10 mouse cellular contexts compared by ENCODE assay signal in the genomic region with DNA sequence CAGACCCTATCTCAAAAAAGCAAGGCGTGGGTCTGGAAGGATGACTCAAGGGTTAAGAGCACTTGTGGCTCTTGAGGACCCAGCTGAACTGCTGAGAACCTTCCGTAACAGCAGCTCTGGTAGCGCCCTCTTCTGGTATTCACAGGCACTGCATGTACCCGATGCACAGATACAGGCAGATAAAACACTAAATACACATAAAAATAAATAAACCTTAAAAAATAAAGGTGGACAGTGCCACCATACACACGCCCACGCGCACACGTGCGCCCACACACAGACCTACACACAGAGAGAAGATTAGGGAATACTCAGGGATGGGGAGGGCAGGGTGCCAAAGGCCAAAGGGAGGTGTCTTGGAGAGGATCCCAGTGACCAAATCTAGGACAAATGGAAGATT. TPM values are rescaled to one million over a fixed set of nuclear protein-coding genes. Genes with fewer than 3 reads are reported as not detected.
A peak's percentile ranks its signal among the peaks of the same experiment; 100 is the strongest.
DNase-seq lines count a peak whose midpoint lies in the region; ATAC-seq and TF ChIP-seq lines count a peak whose summit lies in the region.
"Had no signal": no experiment of that assay in that cellular context is flagged by ENCODE, and none has a peak within 500 bp of the region (broad histone marks: within the 10 kb centered on the region; RNA-seq: fewer than 3 reads in every experiment).

No protein-coding gene starts in this region.

- peaks cover 6% of the 10 kb centered on the region; the same call in 1 of the 2 replicates for H3K4me1 ChIP-seq in hindbrain, embryonic 14.5 days (replicated peaks; ENCODE audit: control insufficient read depth, insufficient read depth, low read length)
- peaks cover 11% of the 10 kb centered on the region for H3K4me1 ChIP-seq in hindbrain, embryonic 12.5 days
- 0 out of 4 replicates have a peak, but pooled peaks cover 0 to 2% of the 10 kb centered on the region in 2 experiments for H3K4me1 ChIP-seq in liver, embryonic 14.5 days (replicated peaks; ENCODE audit: control insufficient read depth in 2 of 2, insufficient read depth in 2 of 2, low read length in 1 of 2)

- WGBS in hindbrain, embryonic 14.5 days = 6% methylated on average over 9 of the region's 9 CpGs
- 5% methylated on average over 9 of the region's 9 CpGs for WGBS in hindbrain, embryonic 12.5 days
- 4% methylated on average over 9 of the region's 9 CpGs for WGBS in liver, embryonic 14.5 days (ENCODE audit: insufficient replicate concordance)

- no peak overlapping the region for H3K9ac ChIP-seq in hindbrain, embryonic 14.5 days
- no peak overlapping the region for H3K9ac ChIP-seq in hindbrain, embryonic 12.5 days
- no peak overlapping the region for H3K9ac ChIP-seq in liver, embryonic 14.5 days (replicated peaks)

- no peaks in the 10 kb centered on the region for H3K9me3 ChIP-seq in hindbrain, embryonic 14.5 days (ENCODE audit: control insufficient read depth, low read length)
- H3K9me3 ChIP-seq in hindbrain, embryonic 12.5 days (replicated peaks) = no peaks in the 10 kb centered on the region
- H3K9me3 ChIP-seq in liver, embryonic 14.5 days (ENCODE audit: control insufficient read depth, low read length) = no peaks in the 10 kb centered on the region

- DNase-seq in hindbrain, embryonic 14.5 days (ENCODE audit: low spot score) = peak; percentile 34
- DNase-seq in ES-CJ7 (ENCODE audit: low read depth, low spot score) = peak; percentile 79
- peak; percentile 51 for DNase-seq in brain, adult 2 months (ENCODE audit: low read depth, low spot score)
- DNase-seq in liver, embryonic 14.5 days (ENCODE audit: low read depth in 3 of 3, low spot score in 3 of 3) = peak; percentile 19 to 24 (median 20)
- peak; percentile 16 for DNase-seq in retina, postnatal 7 days (ENCODE audit: low read depth, low spot score)

- H3K36me3 ChIP-seq in hindbrain, embryonic 14.5 days (replicated peaks; ENCODE audit: control insufficient read depth, insufficient read depth) = no peaks in the 10 kb centered on the region
- no peaks in the 10 kb centered on the region for H3K36me3 ChIP-seq in hindbrain, embryonic 12.5 days
- no peaks in the 10 kb centered on the region for H3K36me3 ChIP-seq in liver, embryonic 14.5 days (replicated peaks; ENCODE audit: control insufficient read depth, insufficient read depth, low read depth)

- H3K4me3 ChIP-seq in hindbrain, embryonic 14.5 days (replicated peaks; ENCODE audit: low read length) = no peak overlapping the region
- no peak overlapping the region for H3K4me3 ChIP-seq in hindbrain, embryonic 12.5 days
- no peak overlapping the region for H3K4me3 ChIP-seq in liver, embryonic 14.5 days (ENCODE audit: insufficient read depth in 1 of 2, low read depth in 2 of 2, low read length in 2 of 2)
- H3K4me3 ChIP-seq: erythroblast, embryonic 14.5 days had no signal

- no peak overlapping the region for H3K27ac ChIP-seq in hindbrain, embryonic 14.5 days
- no peak overlapping the region for H3K27ac ChIP-seq in hindbrain, embryonic 12.5 days
- no peak overlapping the region for H3K27ac ChIP-seq in liver, embryonic 14.5 days
- H3K27ac ChIP-seq: macrophage had no signal

- peak; percentile 85 for TF ChIP-seq CTCF in liver, embryonic 14.5 days (IDR thresholded peaks at IDR 0.05; ENCODE audit: low read depth)

- ATAC-seq in hindbrain, embryonic 14.5 days (ENCODE audit: low FRiP score) = no peak
- ATAC-seq in hindbrain, embryonic 12.5 days (ENCODE audit: low FRiP score) = no peak
- peak; percentile 62 for ATAC-seq in granulocyte monocyte progenitor cell, adult 5-6 weeks (replicated peaks; ENCODE audit: poor library complexity, severe bottlenecking)
- ATAC-seq in liver, embryonic 14.5 days (ENCODE audit: insufficient read depth) = no peak
- ATAC-seq in inflammation-experienced regulatory T-cells, adult 6 months = no peak

- no peak for TF ChIP-seq EP300 in liver, embryonic 14.5 days (IDR thresholded peaks at IDR 0.05; ENCODE audit: low read depth)

- peaks cover 42% of the 10 kb centered on the region for H3K27me3 ChIP-seq in hindbrain, embryonic 14.5 days (ENCODE audit: control insufficient read depth, insufficient read depth, low read length)
- peaks cover 40% of the 10 kb centered on the region for H3K27me3 ChIP-seq in hindbrain, embryonic 12.5 days
- H3K27me3 ChIP-seq in liver, embryonic 14.5 days (ENCODE audit: control insufficient read depth, insufficient read depth, low read length) = peaks cover 19% of the 10 kb centered on the region

- no peak overlapping the region for H3K4me2 ChIP-seq in hindbrain, embryonic 14.5 days (replicated peaks)
- no peak overlapping the region for H3K4me2 ChIP-seq in hindbrain, embryonic 12.5 days (replicated peaks)
- no peak overlapping the region for H3K4me2 ChIP-seq in liver, embryonic 14.5 days (ENCODE audit: low read depth)

RNA-seq across cellular contexts. Expression of a gene that starts 6.1 kb away (rescaled TPM):
- polyA plus RNA-seq in hindbrain, embryonic 14.5 days (2014; fragmentation: Nextera tagmentation; extraction: Ambion mirVana) = 0.27 and 0.29 TPM in 2 replicates
- polyA plus RNA-seq in hindbrain, embryonic 12.5 days (2016; fragmentation: Nextera tagmentation; extraction: Ambion mirVana) = 1.3 and 1.5 TPM in 2 replicates
- total RNA-seq in granulocyte monocyte progenitor cell, adult 5-6 weeks (2014; fragmentation: Nextera tagmentation) = not detected in 2 replicates
- not detected in 2 replicates for total RNA-seq in granulocyte monocyte progenitor cell, adult 5-6 weeks (2017)
- 0.03 TPM in 1 of 2 replicates, not detected in the other for polyA plus RNA-seq in liver, embryonic 14.5 days (2012; rRNA removed)
- not detected in 2 replicates for polyA plus RNA-seq in liver, embryonic 14.5 days (2014; fragmentation: Nextera tagmentation; extraction: Ambion mirVana)
- polyA plus RNA-seq in inflammation-experienced regulatory T-cells, adult 6 months (2017; shearing (Covaris generic)) = not detected
- polyA plus RNA-seq: erythroblast, embryonic 14.5 days; macrophage had no signal

RNA-seq across cellular contexts. Expression of a gene that starts 31.9 kb away (rescaled TPM):
- not detected in 2 replicates for polyA plus RNA-seq in hindbrain, embryonic 14.5 days (2014; fragmentation: Nextera tagmentation; extraction: Ambion mirVana)
- polyA plus RNA-seq in hindbrain, embryonic 12.5 days (2016; fragmentation: Nextera tagmentation; extraction: Ambion mirVana) = 0.09 TPM in 1 of 2 replicates, not detected in the other
- total RNA-seq in granulocyte monocyte progenitor cell, adult 5-6 weeks (2014; fragmentation: Nextera tagmentation) = 1.8 and 6.4 TPM in 2 replicates
- total RNA-seq in granulocyte monocyte progenitor cell, adult 5-6 weeks (2017) = 7.6 and 13.5 TPM in 2 replicates
- polyA plus RNA-seq in liver, embryonic 14.5 days (2012; rRNA removed) = 0.38 and 0.59 TPM in 2 replicates
- 0.06 and 0.15 TPM in 2 replicates for polyA plus RNA-seq in liver, embryonic 14.5 days (2014; fragmentation: Nextera tagmentation; extraction: Ambion mirVana)
- 1 to 10 TPM in 1 of 3 experiments, under 1 TPM in 2; 0.22 to 1.2 (median 0.31) TPM for polyA plus RNA-seq in inflammation-experienced regulatory T-cells, adult 6 months (2017; shearing (Covaris generic))

RNA-seq across cellular contexts. Expression of a gene that starts 34.0 kb away (rescaled TPM):
- polyA plus RNA-seq in hindbrain, embryonic 14.5 days (2014; fragmentation: Nextera tagmentation; extraction: Ambion mirVana) = not detected in 2 replicates
- polyA plus RNA-seq in hindbrain, embryonic 12.5 days (2016; fragmentation: Nextera tagmentation; extraction: Ambion mirVana) = not detected in 2 replicates
- not detected in 2 replicates for total RNA-seq in granulocyte monocyte progenitor cell, adult 5-6 weeks (2014; fragmentation: Nextera tagmentation)
- total RNA-seq in granulocyte monocyte progenitor cell, adult 5-6 weeks (2017) = not detected in 2 replicates
- not detected in 2 replicates for polyA plus RNA-seq in liver, embryonic 14.5 days (2012; rRNA removed)
- polyA plus RNA-seq in liver, embryonic 14.5 days (2014; fragmentation: Nextera tagmentation; extraction: Ambion mirVana) = not detected in 2 replicates
- not detected for polyA plus RNA-seq in inflammation-experienced regulatory T-cells, adult 6 months (2017; shearing (Covaris generic))
- polyA plus RNA-seq: erythroblast, embryonic 14.5 days; macrophage had no signal

RNA-seq across cellular contexts. Expression of a gene that starts 55.0 kb away (rescaled TPM):
- 10.3 and 11.4 TPM in 2 replicates for polyA plus RNA-seq in hindbrain, embryonic 14.5 days (2014; fragmentation: Nextera tagmentation; extraction: Ambion mirVana)
- 5.1 and 5.5 TPM in 2 replicates for polyA plus RNA-seq in hindbrain, embryonic 12.5 days (2016; fragmentation: Nextera tagmentation; extraction: Ambion mirVana)
- 0.41 and 0.75 TPM in 2 replicates for total RNA-seq in granulocyte monocyte progenitor cell, adult 5-6 weeks (2014; fragmentation: Nextera tagmentation)
- total RNA-seq in granulocyte monocyte progenitor cell, adult 5-6 weeks (2017) = not detected in 2 replicates
- 0.09 and 0.11 TPM in 2 replicates for polyA plus RNA-seq in liver, embryonic 14.5 days (2012; rRNA removed)
- 0.04 TPM in 1 of 2 replicates, not detected in the other for polyA plus RNA-seq in liver, embryonic 14.5 days (2014; fragmentation: Nextera tagmentation; extraction: Ambion mirVana)
- polyA plus RNA-seq in inflammation-experienced regulatory T-cells, adult 6 months (2017; shearing (Covaris generic)) = under 1 TPM in 2 of 3 experiments, not detected in 1; 0.13 to 0.20 TPM

RNA-seq across cellular contexts. Expression of a gene that starts 55.1 kb away (rescaled TPM):
- polyA plus RNA-seq in hindbrain, embryonic 14.5 days (2014; fragmentation: Nextera tagmentation; extraction: Ambion mirVana) = 25.8 and 26.4 TPM in 2 replicates
- 14.2 and 15.4 TPM in 2 replicates for polyA plus RNA-seq in hindbrain, embryonic 12.5 days (2016; fragmentation: Nextera tagmentation; extraction: Ambion mirVana)
- total RNA-seq in granulocyte monocyte progenitor cell, adult 5-6 weeks (2014; fragmentation: Nextera tagmentation) = 50.4 and 71.3 TPM in 2 replicates
- 23.4 and 28.3 TPM in 2 replicates for total RNA-seq in granulocyte monocyte progenitor cell, adult 5-6 weeks (2017)
- polyA plus RNA-seq in liver, embryonic 14.5 days (2012; rRNA removed) = 14.8 and 16.5 TPM in 2 replicates
- polyA plus RNA-seq in liver, embryonic 14.5 days (2014; fragmentation: Nextera tagmentation; extraction: Ambion mirVana) = 24.8 and 27.3 TPM in 2 replicates
- 10 to 100 TPM; 13.1 to 17.7 (median 17.6) TPM for polyA plus RNA-seq in inflammation-experienced regulatory T-cells, adult 6 months (2017; shearing (Covaris generic))

Comparison
In these comparisons a context has a peak if more than half of its experiments do, and no peak if none do; other contexts are left out.
1. DNase-seq: peak in every context shown above with its lines; median percentile 79 in ES-CJ7; 51 in brain, adult 2 months; 34 in hindbrain, embryonic 14.5 days; 20 in liver, embryonic 14.5 days; 16 in retina, postnatal 7 days.